Mouse (Mus musculus) liver, embryonic 13.5 days (tissue): ENCODE data around the gene Nupr1. TPM values are rescaled to one million over a fixed set of nuclear protein-coding genes. Genes with fewer than 3 reads are reported as not detected.

ENCODE experiments used
- ATAC-seq: fragments of 200-750 bp; cut with Nextera tagmentation; 2 replicates; pipeline ENCODE4 v1.8.0; 2017; ENCODE audit warnings: low read depth, mild to moderate bottlenecking, moderate number of reproducible peaks, moderate library complexity
- DNase-seq: peaks from one replicate; pipeline ENCODE4 v3.0.0; 2022
- H3K27ac ChIP-seq: fragments of 300-500 bp; sonication (generic); 2 replicates; pipeline ENCODE4 v1.5.1; 2015; ENCODE audit warnings: moderate library complexity, mild to moderate bottlenecking, inconsistent platforms
- H3K27me3 ChIP-seq: fragments of 300-500 bp; sonication (generic); 2 replicates; pipeline ENCODE4 v1.6.1; 2015; ENCODE audit warnings: mild to moderate bottlenecking, inconsistent platforms
- H3K36me3 ChIP-seq: fragments of 300-500 bp; sonication (generic); 2 replicates; pipeline ENCODE4 v1.6.1; 2015; ENCODE audit warnings: mild to moderate bottlenecking, inconsistent platforms
- H3K4me1 ChIP-seq: fragments of 300-500 bp; sonication (generic); replicated peaks from 2 replicates; pipeline ENCODE4 v1.6.1; 2015; ENCODE audit warnings: inconsistent platforms
- H3K4me2 ChIP-seq: fragments of 300-500 bp; sonication (generic); 2 replicates; pipeline ENCODE4 v1.6.1; 2015; ENCODE audit warnings: inconsistent platforms, mild to moderate bottlenecking, moderate library complexity
- H3K4me3 ChIP-seq: fragments of 300-500 bp; sonication (generic); replicated peaks from 2 replicates; pipeline ENCODE4 v1.5.1; 2015; ENCODE audit warnings: mild to moderate bottlenecking, inconsistent platforms
- H3K9ac ChIP-seq: fragments of 300-500 bp; sonication (generic); 2 replicates; pipeline ENCODE4 v1.6.1; 2015; ENCODE audit warnings: mild to moderate bottlenecking, inconsistent platforms
- H3K9me3 ChIP-seq: fragments of 300-500 bp; sonication (generic); replicated peaks from 2 replicates; pipeline ENCODE4 v1.6.1; 2016; ENCODE audit warnings: inconsistent platforms
- WGBS: fragments of 180-500 bp; shearing (Covaris S2); methylation state at CpG from one replicate; pipeline ENCODE4 v1.1.7; 2015; ENCODE audit not compliant: insufficient replicate concordance; 5-methylcytosine and 5-hydroxymethylcytosine counted together
- polyA plus RNA-seq: library from polyadenylated mRNA; unstranded; fragments of >200 nt; fragmentation: Nextera tagmentation; extraction: Ambion mirVana; gene quantifications from 2 replicates; pipeline ENCODE4 v1.2.1, GENCODE M21; 2015

Gene Nupr1
- polyA plus RNA-seq: 1.7 and 2.0 TPM in 2 replicates

DNA sequence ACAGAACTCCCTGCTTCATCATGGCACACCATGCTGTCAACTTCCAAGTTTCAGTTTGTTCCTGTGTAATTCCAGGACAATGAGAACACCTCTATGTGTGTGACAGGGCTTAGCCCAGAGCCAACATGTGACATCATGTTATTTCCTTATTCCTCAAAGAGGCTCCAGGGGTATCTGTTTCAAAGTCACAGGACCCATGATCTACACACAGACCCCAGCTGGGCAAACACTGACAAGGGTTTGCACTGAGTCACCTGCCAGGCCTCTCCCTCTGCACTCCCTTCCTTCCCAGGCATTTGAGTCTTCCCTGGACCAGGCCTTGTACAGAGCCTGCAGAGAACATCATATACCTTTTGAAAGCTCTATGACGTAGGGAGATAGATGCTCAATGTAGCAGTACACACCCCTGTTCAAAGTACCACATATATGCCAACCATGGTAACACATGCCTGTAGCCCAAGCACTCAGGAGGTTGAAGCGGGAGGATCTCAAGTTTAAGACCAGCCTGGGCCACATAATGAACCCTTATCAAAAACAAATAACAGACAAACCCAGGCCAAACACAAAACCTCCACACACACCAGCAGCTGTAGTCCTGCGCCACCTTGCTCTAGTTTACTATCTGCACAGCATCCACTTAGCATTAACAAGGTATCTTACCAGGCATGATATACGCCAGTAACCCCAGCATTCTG lies at the start of gene Nupr1:
TSS of gene Nupr1 (minus strand) at position 38 of the 695 bp plus-strand sequence.
- H3K9ac ChIP-seq: no peak within 1 kb of the TSS
- H3K4me2 ChIP-seq: no peak within 1 kb of the TSS
- 68% methylated on average over 4 of the region's 4 CpGs for WGBS
- no peak within 1 kb of the TSS for H3K4me3 ChIP-seq
- peaks cover 18% of the 10 kb centered on the region for H3K4me1 ChIP-seq
- no peaks in the 10 kb centered on the region for H3K27me3 ChIP-seq
- H3K36me3 ChIP-seq: no peaks in the 10 kb centered on the region
- no peaks in the 10 kb centered on the region for H3K9me3 ChIP-seq
- no peak for ATAC-seq
- no peak within 1 kb of the TSS for H3K27ac ChIP-seq
- DNase-seq: no peak

DNA sequence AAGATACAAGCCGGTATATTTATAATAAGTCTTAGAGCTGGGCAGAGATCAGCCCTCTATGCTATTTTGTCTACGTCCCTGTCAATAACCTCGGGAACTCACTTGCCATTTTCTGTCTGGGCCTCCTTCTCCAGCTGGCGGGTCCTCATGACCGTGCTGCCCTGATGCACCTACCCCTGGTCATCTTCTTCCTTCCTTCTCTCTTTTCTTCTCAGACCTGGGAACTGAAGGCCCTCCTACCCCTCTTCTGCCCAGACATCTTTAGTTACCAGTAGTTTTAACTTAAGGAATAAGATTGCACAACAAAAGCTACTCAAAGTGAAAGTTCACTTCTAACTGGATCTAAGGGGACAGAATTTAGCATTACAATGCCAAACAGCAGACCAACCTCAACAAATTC lies 49.0 kb upstream of the Nupr1 start:
- no peak overlapping the region for H3K27ac ChIP-seq
- no peaks in the 10 kb centered on the region for H3K9me3 ChIP-seq
- H3K4me2 ChIP-seq: no peak overlapping the region
- peaks cover 9% of the 10 kb centered on the region; the same call in 1 of the 2 replicates for H3K36me3 ChIP-seq
- no peak overlapping the region for H3K9ac ChIP-seq
- H3K4me1 ChIP-seq: peaks cover 12% of the 10 kb centered on the region; the same call in 1 of the 2 replicates
- no peak for DNase-seq
- H3K4me3 ChIP-seq: no peak overlapping the region
- WGBS: 79% methylated on average over 5 of the region's 5 CpGs
- H3K27me3 ChIP-seq: no peaks in the 10 kb centered on the region
- ATAC-seq: no peak

DNA sequence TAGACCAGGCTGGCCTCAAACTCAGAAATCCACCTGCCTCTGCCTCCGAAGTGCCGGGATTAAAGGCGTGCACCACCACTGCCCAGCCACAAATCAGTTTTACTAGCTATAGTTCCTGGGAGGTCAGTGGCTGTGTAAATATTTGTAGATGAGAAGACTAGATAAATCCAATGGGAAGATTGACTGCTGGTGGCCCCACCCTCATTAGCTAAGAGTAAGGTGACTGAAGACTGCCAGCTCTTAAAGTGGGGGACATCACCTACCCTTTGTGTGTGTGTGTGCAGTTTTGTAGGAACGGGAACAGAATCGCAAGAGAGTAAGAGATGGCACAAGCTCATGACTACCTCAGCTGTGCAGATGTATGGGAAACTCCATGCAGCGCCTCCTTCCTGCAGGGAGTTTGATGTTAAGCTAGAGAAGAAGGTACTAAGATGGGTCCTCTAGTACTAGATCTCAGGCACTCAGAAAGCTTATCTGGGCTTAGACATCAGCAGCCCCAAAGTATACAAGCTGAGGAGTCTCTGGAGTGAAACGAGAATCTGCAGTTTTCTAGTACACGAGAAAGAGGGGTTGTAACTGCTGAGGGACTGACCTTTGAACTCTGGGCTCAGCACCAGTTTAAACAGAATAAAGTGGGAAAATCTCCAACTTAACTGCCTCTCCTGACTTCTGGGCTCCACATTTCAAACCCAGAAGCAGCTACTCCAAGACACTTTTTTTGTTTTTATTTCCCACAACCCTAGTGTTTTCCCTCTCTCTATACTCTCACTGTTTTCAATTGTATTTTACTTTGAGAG lies 48.1 kb upstream of the Nupr1 start:
- no peak for DNase-seq

DNA sequence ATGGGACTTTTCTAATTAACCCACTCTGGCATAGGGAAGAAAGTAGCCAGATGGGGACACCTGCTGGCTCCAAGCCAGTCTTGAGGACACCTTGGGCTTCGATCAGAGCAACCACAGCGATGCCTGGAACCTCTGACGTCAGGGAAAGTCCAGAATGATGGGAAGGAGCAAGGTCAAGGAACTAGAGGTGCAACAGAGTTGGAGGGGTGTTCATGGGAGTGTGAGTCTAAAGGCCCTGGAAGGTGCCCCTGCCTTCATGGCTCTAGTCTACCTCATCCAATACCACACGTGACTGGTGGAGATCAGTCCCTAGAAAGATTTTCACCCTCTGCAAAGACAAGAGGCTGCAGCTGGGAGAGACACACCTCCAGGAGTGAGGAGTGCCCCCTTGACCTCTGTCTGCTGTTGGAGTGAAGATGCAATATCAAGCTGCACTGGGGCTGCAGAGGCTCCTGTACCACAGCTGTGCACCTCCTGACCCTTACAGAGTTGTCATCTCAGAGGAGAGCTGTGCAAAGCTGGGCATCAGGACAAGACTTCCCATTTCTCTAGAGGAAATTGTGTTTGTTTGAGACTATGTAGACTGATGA lies 46.1 kb upstream of the Nupr1 start:
- ATAC-seq: no peak
- no peak overlapping the region; the same call in 1 of the 2 replicates for H3K27ac ChIP-seq
- peaks cover 28% of the 10 kb centered on the region for H3K36me3 ChIP-seq
- no peaks in the 10 kb centered on the region for H3K9me3 ChIP-seq
- peaks cover 12% of the 10 kb centered on the region; the same call in 1 of the 2 replicates for H3K4me1 ChIP-seq
- WGBS: 60% methylated on average over 4 of the region's 4 CpGs
- no peaks in the 10 kb centered on the region for H3K27me3 ChIP-seq
- no peak for DNase-seq
- H3K4me3 ChIP-seq: no peak overlapping the region
- H3K4me2 ChIP-seq: no peak overlapping the region
- H3K9ac ChIP-seq: no peak overlapping the region

More for the DNA sequence above, 48.1 kb upstream of the Nupr1 start:
- H3K4me3 ChIP-seq: no peak overlapping the region
- peaks cover 9% of the 10 kb centered on the region; the same call in 1 of the 2 replicates for H3K36me3 ChIP-seq
- H3K4me2 ChIP-seq: no peak overlapping the region
- H3K9ac ChIP-seq: no peak overlapping the region
- peak overlapping the region; percentile 11; the same call in 1 of the 2 replicates for H3K27ac ChIP-seq
- ATAC-seq: peak; percentile 32; the same call in 1 of the 2 replicates
- H3K4me1 ChIP-seq: peaks cover 12% of the 10 kb centered on the region; the same call in 1 of the 2 replicates
- no peaks in the 10 kb centered on the region for H3K27me3 ChIP-seq
- no peaks in the 10 kb centered on the region for H3K9me3 ChIP-seq
- WGBS: 76% methylated on average over 8 of the region's 8 CpGs

DNA sequence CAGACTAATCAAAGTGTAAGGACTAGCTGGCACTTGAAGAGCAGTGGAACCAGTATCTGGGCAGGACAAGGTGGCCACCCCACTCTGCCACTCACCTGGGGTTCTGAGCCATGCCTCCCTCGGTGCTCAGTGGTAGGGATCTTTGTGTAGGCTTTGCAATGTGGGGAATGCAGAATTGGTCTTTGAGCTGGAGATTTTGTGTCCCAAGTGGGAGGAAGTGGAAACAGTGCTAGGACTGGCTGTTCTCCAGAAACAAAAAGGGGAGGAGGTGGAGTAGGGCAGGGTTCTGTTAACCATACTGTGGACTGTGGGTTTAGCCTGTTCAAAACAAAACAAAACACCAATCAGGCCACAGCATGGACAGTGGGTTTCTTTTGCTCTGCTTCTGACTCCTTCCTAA lies 45.5 kb upstream of the Nupr1 start, which contains the start of gene Sult1a1:
TSS of gene Sult1a1 (minus strand) at position 226 of the 400 bp plus-strand sequence.
- H3K9me3 ChIP-seq: no peaks in the 10 kb centered on the region
- peaks cover 12% of the 10 kb centered on the region; the same call in 1 of the 2 replicates for H3K4me1 ChIP-seq
- no peaks in the 10 kb centered on the region for H3K27me3 ChIP-seq
- no peak within 1 kb of the TSS for H3K9ac ChIP-seq
- H3K4me2 ChIP-seq: no peak within 1 kb of the TSS
- H3K4me3 ChIP-seq: no peak within 1 kb of the TSS
- WGBS: 81% methylated on average over 1 of the region's 1 CpGs
- H3K36me3 ChIP-seq: peaks cover 33% of the 10 kb centered on the region
- DNase-seq (no peak), ATAC-seq (0 out of 2 replicates have a peak, but pooled peaks have one; percentile 24)
- peak within 1 kb of the TSS; percentile 15 for H3K27ac ChIP-seq

DNA sequence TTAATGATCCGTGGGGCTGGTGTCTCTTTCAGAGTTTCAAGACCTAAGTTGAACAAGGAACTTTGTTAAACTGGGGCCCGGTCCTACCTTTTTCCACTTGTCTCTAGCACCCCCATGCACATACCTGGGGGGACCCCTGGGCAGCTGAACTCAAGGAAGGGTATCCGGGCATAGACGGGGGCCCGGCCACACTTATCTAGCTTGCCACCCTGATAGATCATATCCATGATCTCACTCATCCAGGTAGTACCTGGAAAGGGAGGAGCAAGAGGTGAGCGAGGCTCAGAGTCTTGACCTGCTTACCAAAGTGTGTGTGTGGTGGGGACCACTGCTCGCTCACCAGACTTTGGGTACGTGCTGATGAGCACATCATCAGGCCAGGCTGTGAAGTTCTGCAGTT lies 44.4 kb upstream of the Nupr1 start:
- Histone ChIP-seq H3K9me3 (no peaks in the 10 kb centered on the region), H3K36me3 (peaks cover 44% of the 10 kb centered on the region), H3K4me1 (peaks cover 12% of the 10 kb centered on the region; the same call in 1 of the 2 replicates), H3K4me2 (no peak overlapping the region), H3K27me3 (no peaks in the 10 kb centered on the region), H3K27ac (no peak overlapping the region), H3K4me3 (no peak overlapping the region), H3K9ac (no peak overlapping the region)
- WGBS: 84% methylated on average over 8 of the region's 8 CpGs
- ATAC-seq (no peak), DNase-seq (no peak)

DNA sequence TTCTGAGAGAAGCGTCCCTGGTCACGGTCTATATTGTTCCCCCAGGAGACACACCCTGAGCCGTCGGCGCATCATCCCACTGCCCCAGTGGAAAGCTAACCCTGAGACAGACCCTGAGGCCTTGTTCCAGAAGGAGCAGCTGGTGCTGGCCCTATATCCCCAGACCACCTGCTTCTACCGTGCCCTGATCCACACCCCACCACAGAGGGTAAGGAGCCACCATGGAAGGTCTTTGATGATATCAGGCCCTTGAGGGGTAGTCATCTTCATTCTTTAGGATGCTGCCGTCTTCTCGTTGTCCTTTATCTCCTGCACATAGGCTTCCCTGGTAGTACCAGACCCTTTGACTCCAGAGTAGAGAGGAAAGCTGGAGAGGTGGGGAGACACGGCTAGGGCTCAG lies 41.5 kb upstream of the Nupr1 start:
- no peaks in the 10 kb centered on the region for H3K9me3 ChIP-seq
- H3K4me1 ChIP-seq: peaks cover 15% of the 10 kb centered on the region; the same call in 1 of the 2 replicates
- ATAC-seq (no peak), DNase-seq (no peak)
- H3K27me3 ChIP-seq: no peaks in the 10 kb centered on the region
- WGBS: 89% methylated on average over 9 of the region's 9 CpGs
- no peak overlapping the region for H3K9ac ChIP-seq
- H3K27ac ChIP-seq: no peak overlapping the region
- H3K4me3 ChIP-seq: no peak overlapping the region
- no peak overlapping the region for H3K4me2 ChIP-seq
- H3K36me3 ChIP-seq: peaks cover 60% of the 10 kb centered on the region

DNA sequence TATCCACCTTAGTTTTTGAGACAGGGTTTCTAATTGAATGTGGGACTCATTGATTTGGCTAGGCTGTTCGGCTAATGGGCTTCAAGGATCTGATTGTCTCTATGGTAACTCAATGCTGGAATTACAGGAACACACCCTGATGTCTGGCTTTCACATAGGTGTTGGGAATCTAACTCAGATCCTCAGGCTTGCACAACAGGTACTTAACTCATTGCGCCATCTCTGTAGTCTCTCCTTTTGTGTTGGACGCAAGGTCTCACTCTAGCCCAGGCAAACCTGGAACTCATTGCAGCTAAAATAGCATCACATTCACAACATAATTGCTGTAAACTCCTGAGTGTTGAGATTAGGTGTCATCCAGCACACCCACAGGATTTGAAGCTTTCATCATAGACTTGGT lies 39.5 kb upstream of the Nupr1 start:
- DNase-seq (no peak), ATAC-seq (no peak)
- peaks cover 73% of the 10 kb centered on the region for H3K36me3 ChIP-seq
- H3K9me3 ChIP-seq: no peaks in the 10 kb centered on the region
- no peak overlapping the region for H3K4me3 ChIP-seq
- H3K4me1 ChIP-seq: 0 out of 2 replicates have a peak, but pooled peaks cover 3% of the 10 kb centered on the region
- H3K4me2 ChIP-seq: no peak overlapping the region
- no peak overlapping the region for H3K27ac ChIP-seq
- WGBS: 83% methylated on average over 3 of the region's 3 CpGs
- H3K9ac ChIP-seq: no peak overlapping the region
- no peaks in the 10 kb centered on the region for H3K27me3 ChIP-seq

DNA sequence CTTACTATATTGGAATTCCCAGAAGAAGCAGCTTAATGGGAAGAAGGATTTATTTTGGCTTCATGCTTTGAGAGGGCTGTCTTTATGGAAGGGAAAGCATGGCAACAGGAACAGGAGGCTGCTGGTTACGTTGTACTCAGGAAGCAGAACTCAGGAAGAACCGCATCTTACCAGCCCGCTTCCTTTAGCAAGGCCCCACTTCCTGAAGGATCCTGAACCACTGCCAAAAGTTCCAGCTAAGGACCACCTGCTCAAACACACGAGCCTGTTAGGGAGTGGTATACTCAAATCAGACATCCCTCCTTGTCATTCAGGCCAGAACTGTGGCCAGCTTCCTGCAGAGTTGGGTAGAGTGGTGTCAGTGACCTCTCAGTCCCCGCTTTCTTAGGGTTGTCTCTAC lies 37.8 kb upstream of the Nupr1 start:
- no peak for DNase-seq

DNA sequence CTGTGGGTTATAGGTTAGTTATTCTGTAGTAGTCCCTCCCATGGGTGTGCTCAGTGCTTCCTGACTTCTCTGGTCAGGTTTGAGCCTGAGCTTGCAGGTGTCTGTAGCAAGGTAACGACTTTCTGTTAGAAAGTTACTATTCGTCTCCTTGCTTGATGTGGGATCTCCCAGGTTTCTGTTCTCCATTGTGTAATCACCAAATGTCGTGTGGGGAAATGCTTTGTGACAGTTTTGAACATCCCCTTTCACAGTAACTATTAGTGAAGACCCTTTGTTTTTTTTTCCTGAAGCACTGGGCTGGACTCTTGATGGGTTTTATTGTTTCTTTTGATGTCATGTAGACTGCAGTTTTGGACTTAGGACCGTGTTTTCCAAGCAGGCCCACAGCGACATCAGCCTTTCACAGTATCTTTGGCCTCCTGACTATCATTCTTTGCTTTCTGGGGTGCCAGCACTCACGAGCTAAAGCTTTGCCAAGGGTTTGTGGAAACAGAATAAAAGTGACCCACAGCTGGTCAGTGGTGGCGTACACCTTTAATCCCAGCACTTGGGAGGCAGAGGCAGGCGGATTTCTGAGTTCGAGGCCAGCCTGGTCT lies 36.9 kb upstream of the Nupr1 start:
- DNase-seq: no peak
- no peak overlapping the region for H3K27ac ChIP-seq

More for the DNA sequence above, 37.8 kb upstream of the Nupr1 start:
- Histone ChIP-seq H3K36me3 (peaks cover 85% of the 10 kb centered on the region), H3K9ac (no peak overlapping the region), H3K4me3 (no peak overlapping the region), H3K4me1 (peaks cover 9% of the 10 kb centered on the region; the same call in 1 of the 2 replicates), H3K27me3 (no peaks in the 10 kb centered on the region), H3K9me3 (no peaks in the 10 kb centered on the region), H3K4me2 (no peak overlapping the region), H3K27ac (no peak overlapping the region; the same call in 1 of the 2 replicates)
- WGBS: 67% methylated on average over 5 of the region's 5 CpGs
- ATAC-seq: no peak

More for the DNA sequence above, 36.9 kb upstream of the Nupr1 start:
- Histone ChIP-seq H3K4me1 (peaks cover 9% of the 10 kb centered on the region; the same call in 1 of the 2 replicates), H3K36me3 (peaks cover 84% of the 10 kb centered on the region), H3K9me3 (no peaks in the 10 kb centered on the region), H3K4me2 (no peak overlapping the region), H3K9ac (no peak overlapping the region), H3K4me3 (no peak overlapping the region), H3K27me3 (no peaks in the 10 kb centered on the region)
- WGBS: 72% methylated on average over 9 of the region's 9 CpGs
- no peak for ATAC-seq
